Mouse (Mus musculus) right cerebral cortex, postnatal 25 days (tissue): ENCODE measurements at regions not wholly inside any gene's neighbourhood (a gene's known extent, or its start where the extent isn't known, plus 50 kb on each side); places are given as distances from the start of the nearest gene placed in this dataset.

Experiments
- DNase-seq: peaks from one replicate; pipeline ENCODE4 v3.0.0; 2022

DNA sequence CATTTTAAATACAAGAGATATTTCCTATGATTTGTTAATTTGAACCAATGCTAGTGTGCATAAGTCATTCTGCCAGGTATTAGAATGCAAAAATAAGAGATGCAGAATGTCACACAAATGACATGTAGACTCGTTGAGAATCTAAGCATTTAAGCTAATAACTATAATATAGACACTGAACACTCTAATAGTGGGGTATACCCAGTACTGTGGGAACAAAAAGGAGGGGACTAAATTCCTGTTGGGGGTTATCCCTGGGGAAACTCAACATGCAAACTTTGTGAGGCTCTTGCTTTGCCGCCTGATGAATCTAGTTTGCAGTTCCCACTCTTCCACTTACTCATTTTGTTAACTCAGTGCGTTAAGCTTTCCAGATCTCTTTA is 154.0 kb upstream of the Tnc start:
- DNase-seq: no peak

DNA sequence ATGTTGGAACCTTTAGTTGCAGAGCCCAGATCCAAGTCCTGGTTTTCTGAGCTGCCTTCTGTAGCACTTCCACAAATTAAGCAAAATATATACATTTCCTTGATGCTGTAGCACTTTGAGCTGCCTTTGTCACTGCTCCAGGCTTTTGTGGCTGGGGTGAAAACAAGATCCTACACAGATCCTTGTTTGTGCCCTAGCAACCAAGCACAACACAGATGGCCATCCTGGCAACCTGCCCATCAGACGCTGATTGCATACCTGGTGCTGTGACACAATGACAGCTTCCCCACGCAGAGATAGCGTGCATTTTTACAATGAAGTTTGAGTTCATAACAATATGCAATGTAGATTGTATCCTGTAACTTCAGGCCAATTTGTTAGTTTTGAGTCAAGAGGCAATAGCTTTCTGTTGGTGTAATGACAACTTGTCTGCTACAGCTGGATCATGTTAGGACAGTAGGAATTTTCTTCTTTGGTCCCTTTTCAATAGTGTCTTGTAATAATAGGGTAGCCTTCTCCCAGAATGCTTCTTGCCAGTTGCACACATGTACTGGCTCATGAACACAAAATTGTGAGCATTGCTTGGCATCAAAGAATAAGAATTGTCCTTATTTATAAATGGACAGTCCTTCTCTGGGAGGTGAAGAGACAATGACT is 153.5 kb upstream of the Tnc start:
- peak; percentile 22 for DNase-seq

DNA sequence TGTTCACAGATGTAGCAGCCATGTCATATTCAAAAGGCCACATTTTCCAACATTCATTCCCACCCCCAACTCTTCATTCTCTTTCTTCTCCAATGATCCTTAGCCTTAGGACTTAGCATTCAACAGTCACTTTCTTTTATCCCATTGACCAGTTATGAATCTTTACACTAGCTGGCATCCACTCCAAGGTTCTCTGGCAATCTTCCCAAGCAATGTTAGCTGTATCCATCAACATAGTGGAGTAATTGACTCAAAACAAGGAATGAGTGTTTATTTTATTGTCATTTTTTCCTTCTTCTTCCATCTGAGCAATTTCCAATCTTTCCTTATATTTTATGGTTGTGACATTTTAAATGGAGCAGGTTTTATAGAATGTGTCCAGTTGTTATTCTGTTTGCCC is 138.2 kb upstream of the Tnc start:
- DNase-seq: no peak

DNA sequence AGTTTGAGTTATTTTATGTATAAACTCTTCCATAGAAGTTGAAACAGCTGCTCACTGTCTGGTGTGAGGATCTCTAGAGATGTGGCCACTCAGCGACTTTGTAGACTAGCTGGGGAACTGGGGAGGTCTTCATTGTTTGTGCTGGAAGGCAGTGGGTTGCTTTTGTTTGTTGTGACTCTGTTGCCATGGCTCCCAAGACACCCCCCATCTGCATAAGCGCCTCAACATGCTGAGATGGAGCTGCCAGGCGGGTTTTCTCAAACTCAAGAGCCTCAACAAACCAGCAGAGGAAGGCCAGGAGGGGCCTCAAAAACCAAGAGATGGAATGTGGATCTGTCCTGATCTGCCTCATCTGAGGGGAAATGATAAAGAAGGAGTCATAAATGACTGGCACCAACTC is 129.1 kb upstream of the Tnc start:
- no peak for DNase-seq

DNA sequence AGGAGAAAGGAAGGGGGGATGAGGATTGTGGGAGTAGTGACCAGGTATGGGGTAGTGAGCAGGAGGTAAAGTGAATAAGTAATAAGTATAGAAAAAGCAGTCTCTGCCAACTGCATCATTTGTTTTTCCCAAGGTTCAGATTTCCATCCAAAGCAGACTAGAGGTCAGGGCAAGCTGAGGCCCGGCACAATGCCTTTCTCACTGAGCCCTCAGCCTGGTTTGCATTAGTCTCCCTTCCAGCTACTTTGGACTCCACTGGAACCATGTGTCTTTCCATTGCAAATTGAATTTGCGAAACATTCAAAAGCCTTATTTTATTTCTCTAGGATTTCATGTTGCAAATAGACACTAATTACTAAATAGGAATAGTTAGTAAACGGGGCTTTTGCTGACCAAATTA is 124.7 kb upstream of the Tnc start:
- no peak for DNase-seq

DNA sequence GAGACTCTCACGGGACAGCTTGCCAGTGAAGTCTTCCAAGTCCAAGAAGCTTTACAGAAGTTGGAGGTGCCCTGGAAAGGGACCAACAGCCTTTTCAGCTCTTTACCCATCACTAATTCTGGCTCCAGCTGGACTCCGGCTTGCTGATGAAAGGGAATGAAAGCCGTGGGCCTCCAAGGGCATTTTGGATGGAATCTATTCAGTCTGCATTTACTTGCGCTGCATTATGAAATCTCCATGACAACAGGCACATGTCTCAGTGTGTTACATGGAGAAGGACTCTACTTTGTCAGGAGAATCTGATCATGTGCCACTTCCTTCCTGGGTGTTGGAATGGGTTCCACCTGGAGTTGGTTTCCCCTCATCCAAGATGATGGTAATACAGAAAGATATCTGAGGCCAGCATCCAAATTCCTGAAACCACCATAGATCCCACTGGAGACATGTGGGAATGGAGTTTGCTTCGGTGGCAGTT is 102.2 kb upstream of the Tnc start:
- peak; percentile 17 for DNase-seq

DNA sequence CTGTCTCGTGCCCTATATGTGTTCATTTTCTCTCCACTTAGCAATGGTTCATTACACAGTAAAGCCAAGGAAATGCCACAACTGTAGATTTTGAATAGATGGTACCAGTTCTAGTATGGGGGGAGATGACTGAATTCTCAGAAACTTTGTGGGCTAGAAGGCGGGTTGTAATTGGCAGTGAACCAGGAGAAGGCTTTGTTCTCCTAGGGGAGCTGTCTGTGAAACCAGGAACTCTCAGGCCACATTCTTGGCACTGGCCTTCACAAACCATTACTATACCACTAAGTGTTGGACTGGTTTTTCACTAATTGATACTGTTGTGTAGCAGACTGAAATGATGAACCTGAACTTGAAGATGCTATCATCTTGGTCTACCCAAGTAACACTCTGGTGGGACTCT is 99.1 kb upstream of the Tnc start:
- no peak for DNase-seq

DNA sequence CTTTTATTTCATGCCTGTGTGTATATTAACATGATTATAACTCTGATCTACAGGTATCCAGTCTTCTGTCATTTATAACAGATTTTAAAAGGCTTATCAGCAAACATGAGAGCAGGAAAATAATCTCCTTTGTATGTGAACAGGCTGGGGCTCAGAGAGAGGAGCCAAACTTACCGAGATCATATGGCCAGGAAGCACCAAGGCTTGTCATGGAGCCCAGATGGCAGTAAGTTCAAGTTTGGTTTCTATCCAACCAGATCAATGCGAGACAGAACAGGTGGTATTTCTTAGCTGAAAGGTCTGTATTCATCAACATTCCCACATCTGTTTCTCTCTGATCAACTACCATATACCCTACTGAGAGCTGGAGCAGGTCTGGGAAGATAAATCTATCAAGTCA is 96.1 kb upstream of the Tnc start:
- no peak for DNase-seq

DNA sequence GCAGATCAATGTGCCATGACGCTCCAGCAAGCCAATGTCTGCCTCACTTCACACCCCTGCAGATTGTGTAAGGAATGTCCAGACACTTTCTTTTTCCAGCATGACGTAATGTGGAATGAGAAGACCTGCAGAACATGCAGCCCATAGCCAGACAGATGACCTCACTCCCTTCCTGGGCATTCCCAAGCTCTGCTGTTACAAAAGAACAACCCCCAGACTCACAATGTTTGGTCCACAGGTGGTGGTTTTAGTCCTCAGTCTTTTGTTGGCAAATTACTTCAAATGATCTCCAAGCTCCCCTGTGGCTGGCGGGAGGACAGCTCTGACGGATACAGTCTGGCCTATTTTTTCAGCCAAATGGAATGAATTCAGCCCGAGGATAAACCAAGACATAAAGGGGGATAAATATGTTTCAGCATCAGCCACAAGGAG is 95.6 kb upstream of the Tnc start:
- DNase-seq: peak; percentile 5

DNA sequence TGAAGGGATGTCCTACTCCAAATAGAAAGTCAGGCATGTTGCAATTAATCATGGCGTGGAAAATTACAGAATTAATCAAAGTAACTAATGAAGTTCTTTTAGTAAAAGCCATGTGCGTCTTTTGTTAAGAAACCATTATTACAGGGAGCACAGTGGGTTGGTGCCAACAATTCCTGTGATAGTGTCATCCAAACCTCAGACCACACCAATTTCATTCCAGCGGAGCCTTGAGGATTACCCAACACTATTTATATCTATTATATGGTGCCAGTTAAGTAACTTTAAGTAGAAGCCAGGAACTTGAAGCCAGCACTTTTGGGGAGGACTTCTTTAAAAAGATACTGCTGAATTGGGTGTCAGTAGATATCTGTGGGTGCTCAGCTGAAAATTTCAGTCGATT is 93.0 kb upstream of the Tnc start:
- no peak for DNase-seq

DNA sequence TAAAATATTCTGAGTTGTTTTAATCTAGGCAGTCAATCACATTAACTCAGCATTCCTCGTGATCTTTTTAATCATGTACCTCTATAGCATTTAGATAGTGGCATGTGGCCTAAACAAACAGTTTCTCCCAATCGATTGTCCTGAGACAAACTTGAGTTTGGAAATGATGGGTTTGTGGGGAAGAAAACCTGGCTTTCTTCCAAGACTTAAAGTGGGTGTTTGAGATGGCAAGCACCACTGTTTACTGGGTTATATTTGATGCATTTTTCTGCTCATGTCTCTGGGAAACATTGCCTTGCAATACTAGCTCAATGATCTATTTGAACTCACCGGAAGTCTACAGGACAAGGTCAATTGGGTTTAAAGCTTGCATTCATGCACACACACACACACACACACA is 88.2 kb upstream of the Tnc start:
- DNase-seq: no peak

DNA sequence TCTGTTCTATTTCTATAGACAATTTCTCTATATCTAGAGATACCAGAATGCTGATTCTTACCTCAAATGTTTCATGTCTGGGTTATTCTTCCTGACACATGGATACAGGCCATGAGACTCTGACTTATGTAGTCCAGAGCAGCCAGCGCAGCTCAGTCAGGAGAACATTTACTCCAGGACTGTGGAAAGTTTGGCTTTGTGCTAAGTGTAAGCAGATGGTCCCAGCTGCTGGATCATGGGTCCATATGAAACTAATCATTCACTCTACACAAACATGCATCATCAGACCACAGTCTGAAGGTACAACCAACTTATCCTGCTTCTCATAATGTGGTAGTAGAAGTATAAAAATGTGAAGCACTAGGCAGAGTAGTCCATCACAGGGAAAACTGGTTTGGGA is 82.5 kb upstream of the Tnc start:
- no peak for DNase-seq

DNA sequence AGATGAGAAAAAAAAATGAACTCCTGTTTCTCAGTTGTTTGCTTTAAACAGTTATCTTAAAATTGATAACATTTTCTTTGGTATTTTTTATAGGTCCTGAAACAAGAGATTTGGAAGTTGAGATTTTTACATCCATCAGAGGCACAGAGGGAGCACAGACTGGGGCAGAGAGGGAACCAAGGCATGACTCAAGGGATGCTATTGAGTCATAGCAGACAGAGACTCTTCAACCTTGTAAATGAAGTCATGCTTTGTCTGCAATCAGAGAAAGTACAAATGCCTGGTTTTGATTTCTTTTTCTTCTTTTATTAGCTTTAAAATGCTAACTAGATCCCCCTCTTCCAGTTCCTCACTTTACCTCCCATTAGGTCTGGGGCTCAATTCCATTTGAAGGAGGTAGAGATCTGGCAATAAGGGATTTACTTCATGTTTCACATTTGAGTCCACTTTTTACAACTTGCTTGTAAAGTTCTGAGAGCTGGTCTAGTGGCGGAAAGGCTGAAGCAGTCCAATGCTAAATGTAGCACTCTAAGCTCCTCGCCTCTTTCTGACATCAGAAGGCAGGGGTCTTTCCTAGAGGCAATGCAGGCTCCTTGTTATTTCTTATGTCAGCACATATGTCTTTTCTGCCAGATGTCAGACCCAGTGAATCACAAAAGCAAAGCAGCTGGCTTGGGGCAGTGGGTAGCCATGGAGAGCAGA is 77.7 kb upstream of the Tnc start:
- no peak for DNase-seq

DNA sequence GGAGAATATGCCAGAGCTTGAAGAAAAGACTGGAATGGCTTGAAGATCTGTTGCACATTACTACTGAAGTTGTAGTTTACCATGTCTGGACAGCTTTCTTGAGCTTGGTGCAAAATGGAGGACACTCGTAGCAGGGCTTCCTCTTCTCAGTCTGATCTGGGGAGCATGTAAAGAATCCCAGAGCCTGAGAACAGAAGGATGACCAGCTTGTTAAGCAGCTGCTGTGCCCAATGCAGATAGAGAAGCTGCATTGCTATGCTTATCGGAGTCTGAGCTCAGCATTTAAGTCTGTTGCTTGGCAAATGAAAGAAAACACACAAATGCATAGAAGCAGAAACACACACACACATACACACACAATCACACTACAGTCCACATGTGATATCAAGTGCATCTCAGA is 76.9 kb upstream of the Tnc start:
- DNase-seq: no peak

DNA sequence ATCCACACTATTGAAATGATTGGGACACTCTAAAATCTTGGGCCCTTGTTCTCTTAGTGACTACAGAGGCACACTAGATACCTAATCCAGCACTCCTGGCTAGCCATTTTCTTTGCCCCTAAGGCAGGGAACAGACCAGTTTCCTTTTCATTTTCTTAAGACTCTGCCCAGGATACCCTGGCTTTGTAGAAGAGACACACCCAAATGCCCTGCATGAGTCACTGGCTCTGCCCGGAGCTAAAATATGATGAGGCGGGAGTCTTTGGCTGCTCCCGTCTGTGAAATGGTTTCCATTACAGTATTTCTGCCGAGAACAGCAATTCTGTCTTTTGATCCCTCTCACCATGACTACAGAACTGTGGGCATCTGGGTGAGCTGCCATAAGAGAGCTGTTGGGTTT is 51.4 kb upstream of the Tnc start:
- no peak for DNase-seq
